Mouse (Mus musculus) splenic B cell, adult 2 months (primary cell): ENCODE measurements at regions not wholly inside any gene's neighbourhood (a gene's known extent, or its start where the extent isn't known, plus 50 kb on each side); places are given as distances from the start of the nearest gene placed in this dataset.

Experiments
- DNase-seq: peaks from one replicate; pipeline ENCODE4 v3.0.0-alpha.2; 2011; ENCODE audit warnings: low read depth, low spot score
- H3K27me3 ChIP-seq: 2 replicates; pipeline ENCODE4 v1.6.1; 2012; ENCODE audit warnings: mild to moderate bottlenecking, low read length, moderate library complexity, mixed read lengths; ENCODE audit not compliant: control insufficient read depth, poor library complexity, insufficient read depth, severe bottlenecking
- H3K36me3 ChIP-seq: 2 replicates; pipeline ENCODE4 v1.6.1; 2012; ENCODE audit warnings: mild to moderate bottlenecking, low read length, moderate library complexity, mixed read lengths; ENCODE audit not compliant: control insufficient read depth, poor library complexity, insufficient read depth, severe bottlenecking

DNA sequence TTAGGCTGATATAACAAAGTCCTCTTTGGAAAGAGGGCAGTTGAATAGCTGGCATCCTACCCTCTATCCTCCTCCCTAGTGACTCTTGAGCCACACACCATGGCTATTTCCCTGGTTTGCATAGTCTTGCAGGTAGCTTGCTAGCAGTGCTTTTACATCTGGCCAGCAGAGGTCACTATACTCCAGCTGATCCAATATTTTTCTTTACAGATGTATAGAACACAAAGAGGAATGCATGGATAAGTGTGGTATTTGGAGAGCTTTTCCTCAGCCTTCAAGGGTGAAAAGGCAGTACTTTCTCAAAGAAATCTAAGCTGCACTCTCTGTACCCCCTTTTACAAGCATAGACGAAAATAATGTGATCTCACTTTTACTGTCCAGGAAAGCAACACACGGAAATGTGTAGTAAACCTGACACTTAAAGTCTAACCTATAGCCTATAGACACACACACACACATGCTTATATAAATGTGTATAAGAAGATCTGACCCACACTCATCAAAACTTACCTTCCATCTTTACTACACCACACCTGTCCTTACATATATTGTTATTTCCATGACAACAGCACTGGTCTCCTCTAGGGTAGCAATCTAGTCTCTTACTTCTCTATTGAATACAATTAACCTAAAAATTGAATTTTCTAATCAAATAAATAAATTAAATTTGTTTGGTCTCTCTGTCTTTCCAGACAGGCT, 105.0 kb downstream of the Avpr1a start:
- DNase-seq: peak; percentile 60
- Histone ChIP-seq H3K36me3 (no peaks in the 10 kb centered on the region), H3K27me3 (no peaks in the 10 kb centered on the region)

- H3K27me3 ChIP-seq: no peaks in the 10 kb centered on the region
- H3K36me3 ChIP-seq: no peaks in the 10 kb centered on the region
- DNase-seq: no peak
These were observed 105.6 kb downstream of the Avpr1a start for GRCm38 (mm10) chr10:122553851-122554250.

- Histone ChIP-seq H3K36me3 (no peaks in the 10 kb centered on the region), H3K27me3 (no peaks in the 10 kb centered on the region)
- no peak for DNase-seq
These were observed 110.4 kb downstream of the Avpr1a start for GRCm38 (mm10) chr10:122558660-122559059.

DNA sequence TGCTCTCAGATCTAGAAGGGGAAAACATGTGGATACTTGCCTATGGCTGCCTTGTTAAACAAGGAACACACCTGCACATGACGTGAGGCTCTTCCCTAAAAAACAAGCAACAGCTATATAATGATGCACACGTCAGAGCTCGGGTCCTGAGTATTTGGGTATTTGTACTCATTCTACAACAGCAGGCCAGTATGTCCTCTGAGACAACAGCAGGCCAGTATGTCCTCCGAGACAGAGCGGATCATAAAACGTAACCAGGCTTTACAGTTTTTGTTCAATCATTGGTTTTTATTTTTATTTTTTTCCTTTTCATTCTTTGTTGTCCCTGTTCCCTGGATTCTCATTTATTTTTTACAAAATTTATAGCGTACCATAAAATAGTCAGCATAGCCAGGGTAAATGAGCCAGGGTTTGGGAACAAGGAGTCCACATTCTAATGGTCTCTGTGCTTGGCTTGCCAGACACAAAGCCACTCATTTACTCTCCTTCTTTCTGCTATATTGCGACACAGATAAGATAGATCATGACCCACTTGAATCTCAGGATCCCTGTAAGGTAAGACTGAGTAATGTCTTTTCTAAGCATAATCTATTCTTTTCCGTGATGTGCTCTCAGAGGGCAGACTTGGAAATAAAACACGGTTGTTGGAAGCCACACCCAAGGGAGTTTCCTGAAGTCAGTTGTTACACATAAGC, 111.8 kb downstream of the Avpr1a start:
- no peaks in the 10 kb centered on the region for H3K27me3 ChIP-seq
- no peak for DNase-seq

GRCm38 (mm10) chr10:122561924-122562323, 113.6 kb downstream of the Avpr1a start:
- no peaks in the 10 kb centered on the region for H3K36me3 ChIP-seq
- no peak for DNase-seq
- no peaks in the 10 kb centered on the region for H3K27me3 ChIP-seq

More for the DNA sequence above, 111.8 kb downstream of the Avpr1a start:
- no peaks in the 10 kb centered on the region for H3K36me3 ChIP-seq

DNA sequence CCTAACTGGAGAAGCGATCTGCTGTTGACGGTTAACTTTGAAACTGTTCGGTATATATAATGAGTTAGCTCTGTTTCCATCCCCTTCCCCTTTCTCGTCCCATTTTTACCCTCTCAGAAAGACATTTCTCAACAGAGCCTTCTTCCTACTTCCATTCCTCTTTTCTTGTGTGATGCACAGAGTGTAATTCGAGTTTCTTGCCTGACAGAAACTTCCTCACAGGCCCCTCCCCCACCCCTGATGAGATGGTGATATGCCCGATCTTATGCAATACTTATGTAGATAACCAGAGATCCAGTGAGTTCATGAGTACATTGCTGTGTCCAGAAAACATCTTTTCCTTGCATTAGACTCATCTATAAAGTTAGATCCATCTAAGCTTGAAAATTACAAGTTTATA, 114.2 kb downstream of the Avpr1a start:
- no peak for DNase-seq
- Histone ChIP-seq H3K27me3 (no peaks in the 10 kb centered on the region), H3K36me3 (no peaks in the 10 kb centered on the region)

DNA sequence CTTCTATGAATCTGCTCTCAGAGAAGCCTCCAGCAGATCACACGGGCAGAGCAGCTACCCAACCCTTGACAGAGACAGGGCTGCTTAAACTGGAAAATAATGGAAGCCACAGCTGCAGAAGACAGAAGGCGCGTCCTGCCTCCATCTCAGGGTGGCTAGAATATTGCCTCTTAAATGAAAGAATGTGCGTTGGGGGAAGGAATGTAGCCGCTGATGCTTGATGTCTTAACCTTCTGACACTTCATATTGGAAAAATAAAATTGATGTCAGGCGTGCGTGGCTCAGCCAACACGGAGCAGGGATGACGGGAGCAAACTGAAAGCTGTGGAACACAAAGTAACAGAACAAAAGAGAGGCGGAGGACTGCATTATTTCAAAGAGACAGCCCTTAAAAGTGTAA, 114.6 kb upstream of the Ppm1h start:
- no peaks in the 10 kb centered on the region for H3K36me3 ChIP-seq
- H3K27me3 ChIP-seq: no peaks in the 10 kb centered on the region
- no peak for DNase-seq

DNA sequence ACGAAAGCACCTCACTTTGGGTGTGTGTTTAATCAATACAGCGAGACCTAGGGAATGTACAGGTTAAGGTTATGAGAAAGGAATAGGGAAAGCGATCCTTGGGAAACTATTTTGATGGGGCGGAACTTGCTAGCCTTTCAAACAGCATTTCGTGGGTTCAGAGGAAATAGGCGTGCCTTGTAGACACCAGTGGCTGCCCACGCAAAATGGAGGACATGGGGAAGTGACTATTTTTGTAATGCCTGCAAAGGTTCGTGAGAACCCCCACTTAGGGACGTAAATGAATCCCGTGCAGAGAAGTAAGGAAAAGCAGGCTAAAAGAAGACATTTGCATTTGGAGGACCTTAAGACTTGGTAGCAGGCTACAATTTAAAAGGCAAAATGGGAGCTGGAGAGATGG, 114.1 kb upstream of the Ppm1h start:
- Histone ChIP-seq H3K27me3 (no peaks in the 10 kb centered on the region), H3K36me3 (no peaks in the 10 kb centered on the region)
- DNase-seq: no peak

- H3K36me3 ChIP-seq: no peaks in the 10 kb centered on the region
- no peak for DNase-seq
- no peaks in the 10 kb centered on the region for H3K27me3 ChIP-seq
These were observed 112.0 kb upstream of the Ppm1h start for GRCm38 (mm10) chr10:122566601-122567000.

- H3K36me3 ChIP-seq: no peaks in the 10 kb centered on the region
- DNase-seq: peak; percentile 1
- no peaks in the 10 kb centered on the region for H3K27me3 ChIP-seq
These were observed 108.9 kb upstream of the Ppm1h start for GRCm38 (mm10) chr10:122569546-122570202.

- H3K27me3 ChIP-seq: no peaks in the 10 kb centered on the region
- H3K36me3 ChIP-seq: no peaks in the 10 kb centered on the region
- DNase-seq: no peak
These were observed 107.5 kb upstream of the Ppm1h start for GRCm38 (mm10) chr10:122570909-122571551.

- no peaks in the 10 kb centered on the region for H3K36me3 ChIP-seq
- DNase-seq: no peak
- no peaks in the 10 kb centered on the region for H3K27me3 ChIP-seq
These were observed 102.1 kb upstream of the Ppm1h start for GRCm38 (mm10) chr10:122576171-122577063.

GRCm38 (mm10) chr10:122578209-122579001, 100.2 kb upstream of the Ppm1h start:
- no peaks in the 10 kb centered on the region for H3K36me3 ChIP-seq
- no peak for DNase-seq
- no peaks in the 10 kb centered on the region for H3K27me3 ChIP-seq
